Mouse (Mus musculus) left cerebral cortex, adult 6 months (tissue): ENCODE results near the gene Myl9. TPM values are rescaled to one million over a fixed set of nuclear protein-coding genes. Genes with fewer than 3 reads are reported as not detected.

Source experiments
- long read RNA-seq, 2 experiments: library from polyadenylated mRNA; unstranded; transcript quantifications; one replicate each; pipeline ENCODE4 v2.0.0; 2019 to 2020
- polyA plus RNA-seq: library from polyadenylated mRNA; unstranded; fragments of <200 nt; fragmentation: Nextera tagmentation; gene quantifications from 2 replicates; pipeline ENCODE4 v1.2.3, GENCODE M21; 2021

Gene Myl9
- polyA plus RNA-seq: 20.1 and 21.5 TPM in 2 replicates
- long read RNA-seq, experiment 1, transcript Myl9-201 (4 exons, 1,128 nt): major isoform, 19 of 20 reads
- long read RNA-seq, experiment 1, partial matches to known transcripts: 0 of 20 reads
- long read RNA-seq, experiment 1, other reads (novel, unspliced or antisense): 1 of 20 reads
- long read RNA-seq, experiment 2, transcript Myl9-201 (4 exons, 1,128 nt): major isoform, 15 of 15 reads
- long read RNA-seq, experiment 2, partial matches to known transcripts: 0 of 15 reads
- long read RNA-seq, experiment 2, other reads (novel, unspliced or antisense): 0 of 15 reads

GRCm38 (mm10) chr2:156774738-156775454 lies at the start of gene Myl9:
Myl9 (plus strand) TSS chr2:156775420.

Other genes with a start within 250 kb of the Myl9 start
- gene Aar2, start 227.8 kb upstream of the Myl9 start, polyA plus RNA-seq: 28.3 and 33.1 TPM in 2 replicates
- 60.0 and 73.5 TPM in 2 replicates for gene Dlgap4, start 161.7 kb upstream of the Myl9 start, polyA plus RNA-seq
- 0.25 and 0.63 TPM in 2 replicates for gene Tgif2, start 64.6 kb downstream of the Myl9 start, polyA plus RNA-seq
- gene 4930518I15Rik, start 82.5 kb downstream of the Myl9 start, polyA plus RNA-seq: 0.19 and 0.25 TPM in 2 replicates
- 51.9 and 153 TPM in 2 replicates for gene Rab5if, start 87.7 kb downstream of the Myl9 start, polyA plus RNA-seq
- 0.65 and 0.72 TPM in 2 replicates for gene Sla2, start 111.8 kb downstream of the Myl9 start, polyA plus RNA-seq
- gene Ndrg3, start 216.6 kb downstream of the Myl9 start, polyA plus RNA-seq: 642 and 643 TPM in 2 replicates
- gene Dsn1, start 231.7 kb downstream of the Myl9 start, polyA plus RNA-seq: 2.4 and 3.3 TPM in 2 replicates